Mouse (Mus musculus) embryonic facial prominence, embryonic 15.5 days (tissue): ENCODE results near the gene Siva1. TPM values are rescaled to one million over a fixed set of nuclear protein-coding genes. Genes with fewer than 3 reads are reported as not detected.
A peak's percentile ranks its signal among the peaks of the same experiment; 100 is the strongest.

Experiments used
- ATAC-seq: fragments of 200-750 bp; cut with Nextera tagmentation; 2 replicates; pipeline ENCODE4 v1.8.0; 2017; ENCODE audit warnings: low read depth, moderate TSS enrichment; ENCODE audit not compliant: insufficient number of reproducible peaks, low FRiP score, low TSS enrichment
- H3K27ac ChIP-seq: fragments of 300-500 bp; sonication (generic); replicated peaks from 2 replicates; pipeline ENCODE4 v1.5.1; 2015; ENCODE audit warnings: mild to moderate bottlenecking, inconsistent platforms
- H3K27me3 ChIP-seq: fragments of 300-500 bp; sonication (generic); 2 replicates; pipeline ENCODE4 v1.6.1; 2015; ENCODE audit warnings: inconsistent platforms
- H3K36me3 ChIP-seq: fragments of 300-500 bp; sonication (generic); 2 replicates; pipeline ENCODE4 v1.6.1; 2015; ENCODE audit warnings: mild to moderate bottlenecking, inconsistent platforms
- H3K4me1 ChIP-seq: fragments of 300-500 bp; sonication (generic); 2 replicates; pipeline ENCODE4 v1.6.1; 2015; ENCODE audit warnings: inconsistent platforms
- H3K4me2 ChIP-seq: fragments of 300-500 bp; sonication (generic); replicated peaks from 2 replicates; pipeline ENCODE4 v1.6.1; 2015; ENCODE audit warnings: mild to moderate bottlenecking, inconsistent platforms
- H3K4me3 ChIP-seq: fragments of 300-500 bp; sonication (generic); replicated peaks from 2 replicates; pipeline ENCODE4 v1.5.1; 2015; ENCODE audit warnings: mild to moderate bottlenecking, inconsistent platforms
- H3K9ac ChIP-seq: fragments of 300-500 bp; sonication (generic); 2 replicates; pipeline ENCODE4 v1.6.1; 2015; ENCODE audit warnings: inconsistent platforms
- H3K9me3 ChIP-seq: fragments of 300-500 bp; sonication (generic); replicated peaks from 2 replicates; pipeline ENCODE4 v1.6.1; 2016; ENCODE audit warnings: inconsistent platforms
- WGBS: fragments of 180-500 bp; shearing (Covaris S2); methylation state at CpG from one replicate; pipeline ENCODE4 v1.1.7; 2015; 5-methylcytosine and 5-hydroxymethylcytosine counted together
- polyA plus RNA-seq: library from polyadenylated mRNA; unstranded; fragments of >200 nt; fragmentation: Nextera tagmentation; extraction: Ambion mirVana; gene quantifications from 2 replicates; pipeline ENCODE4 v1.2.1, GENCODE M21; 2015

Siva1 gene
- polyA plus RNA-seq, 1 experiment from 2014 or later = 196 TPM

- Histone ChIP-seq H3K4me3 (no peak overlapping the region), H3K4me1 (peaks cover 27% of the 10 kb centered on the region), H3K27me3 (peaks cover 14% of the 10 kb centered on the region), H3K4me2 (no peak overlapping the region), H3K9me3 (no peaks in the 10 kb centered on the region), H3K36me3 (no peaks in the 10 kb centered on the region), H3K9ac (no peak overlapping the region), H3K27ac (no peak overlapping the region)
- ATAC-seq = no peak
- 73% methylated on average over 4 of the region's 4 CpGs for WGBS
Observed at GRCm38 (mm10) chr12:112625700-112626099, 18.8 kb upstream of the Siva1 start.

- Histone ChIP-seq H3K27me3 (peaks cover 6% of the 10 kb centered on the region), H3K9me3 (no peaks in the 10 kb centered on the region), H3K9ac (no peak overlapping the region), H3K27ac (no peak overlapping the region), H3K36me3 (no peaks in the 10 kb centered on the region), H3K4me1 (peaks cover 23% of the 10 kb centered on the region), H3K4me3 (no peak overlapping the region), H3K4me2 (no peak overlapping the region)
- 72% methylated on average over 6 of the region's 6 CpGs for WGBS
- no peak for ATAC-seq
Observed at GRCm38 (mm10) chr12:112626455-112626854, 18.0 kb upstream of the Siva1 start.

- WGBS = 56% methylated on average over 7 of the region's 7 CpGs
Observed at GRCm38 (mm10) chr12:112627097-112627881, 17.2 kb upstream of the Siva1 start.

GRCm38 (mm10) chr12:112628197-112628596, 16.3 kb upstream of the Siva1 start:
- Histone ChIP-seq H3K27ac (no peak overlapping the region), H3K9ac (no peak overlapping the region), H3K36me3 (no peaks in the 10 kb centered on the region), H3K4me2 (no peak overlapping the region), H3K9me3 (no peaks in the 10 kb centered on the region), H3K4me3 (no peak overlapping the region), H3K27me3 (no peaks in the 10 kb centered on the region), H3K4me1 (peaks cover 23% of the 10 kb centered on the region)
- 76% methylated on average over 6 of the region's 6 CpGs for WGBS
- no peak for ATAC-seq

More at GRCm38 (mm10) chr12:112627097-112627881, 17.2 kb upstream of the Siva1 start:
- no peaks in the 10 kb centered on the region for H3K9me3 ChIP-seq
- H3K27me3 ChIP-seq = no peaks in the 10 kb centered on the region
- no peak overlapping the region for H3K27ac ChIP-seq
- ATAC-seq = no peak
- H3K9ac ChIP-seq = no peak overlapping the region
- no peak overlapping the region for H3K4me3 ChIP-seq
- no peak overlapping the region for H3K4me2 ChIP-seq
- H3K4me1 ChIP-seq = peaks cover 23% of the 10 kb centered on the region
- no peaks in the 10 kb centered on the region for H3K36me3 ChIP-seq

GRCm38 (mm10) chr12:112628928-112629721, 15.4 kb upstream of the Siva1 start:
- Histone ChIP-seq H3K4me2 (peak overlapping the region; percentile 55), H3K27ac (0 out of 2 replicates have a peak overlapping the region, but pooled peaks have one; percentile 39), H3K36me3 (no peaks in the 10 kb centered on the region), H3K4me1 (peaks cover 23% of the 10 kb centered on the region), H3K27me3 (no peaks in the 10 kb centered on the region), H3K4me3 (peak overlapping the region; percentile 32), H3K9ac (no peak overlapping the region), H3K9me3 (no peaks in the 10 kb centered on the region)
- peak; percentile 36 for ATAC-seq
- WGBS = 31% methylated on average over 19 of the region's 19 CpGs

GRCm38 (mm10) chr12:112630029-112630428, 14.4 kb upstream of the Siva1 start:
- no peaks in the 10 kb centered on the region for H3K36me3 ChIP-seq
- no peak overlapping the region for H3K4me2 ChIP-seq
- 84% methylated on average over 12 of the region's 12 CpGs for WGBS
- H3K4me3 ChIP-seq = no peak overlapping the region
- no peaks in the 10 kb centered on the region for H3K9me3 ChIP-seq
- peaks cover 23% of the 10 kb centered on the region for H3K4me1 ChIP-seq
- no peak overlapping the region for H3K27ac ChIP-seq
- H3K9ac ChIP-seq = no peak overlapping the region
- H3K27me3 ChIP-seq = no peaks in the 10 kb centered on the region
- ATAC-seq = no peak

- no peaks in the 10 kb centered on the region for H3K36me3 ChIP-seq
- no peaks in the 10 kb centered on the region for H3K9me3 ChIP-seq
- no peak overlapping the region for H3K4me3 ChIP-seq
- no peak overlapping the region for H3K27ac ChIP-seq
- WGBS = 81% methylated on average over 5 of the region's 5 CpGs
- no peaks in the 10 kb centered on the region for H3K27me3 ChIP-seq
- no peak for ATAC-seq
- H3K4me1 ChIP-seq = peaks cover 23% of the 10 kb centered on the region
- no peak overlapping the region for H3K4me2 ChIP-seq
- no peak overlapping the region for H3K9ac ChIP-seq
Observed at GRCm38 (mm10) chr12:112630796-112631195, 13.7 kb upstream of the Siva1 start.

GRCm38 (mm10) chr12:112631472-112631871, 13.0 kb upstream of the Siva1 start:
- no peaks in the 10 kb centered on the region for H3K27me3 ChIP-seq
- 39% methylated on average over 1 of the region's 1 CpGs for WGBS

GRCm38 (mm10) chr12:112632084-112632777, 12.2 kb upstream of the Siva1 start:
- Histone ChIP-seq H3K4me1 (peaks cover 15% of the 10 kb centered on the region), H3K36me3 (no peaks in the 10 kb centered on the region), H3K9me3 (no peaks in the 10 kb centered on the region), H3K9ac (no peak overlapping the region), H3K4me3 (no peak overlapping the region), H3K4me2 (no peak overlapping the region), H3K27ac (no peak overlapping the region), H3K27me3 (no peaks in the 10 kb centered on the region)
- 80% methylated on average over 11 of the region's 11 CpGs for WGBS
- ATAC-seq = no peak

More at GRCm38 (mm10) chr12:112631472-112631871, 13.0 kb upstream of the Siva1 start:
- H3K36me3 ChIP-seq = no peaks in the 10 kb centered on the region
- H3K4me3 ChIP-seq = no peak overlapping the region
- no peak for ATAC-seq
- H3K4me2 ChIP-seq = no peak overlapping the region
- H3K9me3 ChIP-seq = no peaks in the 10 kb centered on the region
- peaks cover 18% of the 10 kb centered on the region for H3K4me1 ChIP-seq
- H3K9ac ChIP-seq = no peak overlapping the region
- no peak overlapping the region for H3K27ac ChIP-seq

GRCm38 (mm10) chr12:112632907-112633306, 11.6 kb upstream of the Siva1 start:
- no peaks in the 10 kb centered on the region for H3K27me3 ChIP-seq
- H3K4me3 ChIP-seq = no peak overlapping the region
- no peak for ATAC-seq
- H3K4me2 ChIP-seq = no peak overlapping the region
- peaks cover 15% of the 10 kb centered on the region for H3K4me1 ChIP-seq
- 78% methylated on average over 5 of the region's 5 CpGs for WGBS
- H3K9ac ChIP-seq = no peak overlapping the region
- no peaks in the 10 kb centered on the region for H3K36me3 ChIP-seq
- H3K27ac ChIP-seq = no peak overlapping the region
- no peaks in the 10 kb centered on the region for H3K9me3 ChIP-seq

- Histone ChIP-seq H3K27ac (no peak overlapping the region), H3K4me3 (no peak overlapping the region), H3K9me3 (no peaks in the 10 kb centered on the region), H3K27me3 (no peaks in the 10 kb centered on the region), H3K4me2 (no peak overlapping the region), H3K9ac (no peak overlapping the region), H3K4me1 (peaks cover 10% of the 10 kb centered on the region), H3K36me3 (no peaks in the 10 kb centered on the region)
- 71% methylated on average over 9 of the region's 9 CpGs for WGBS
- ATAC-seq = no peak
Observed at GRCm38 (mm10) chr12:112633686-112634085, 10.8 kb upstream of the Siva1 start.
